In genomic region chr10:76201416-76201815, GRCm38 (mm10) we compare ENCODE assay signal across 19 mouse cellular contexts. TPM values are rescaled to one million over a fixed set of nuclear protein-coding genes. Genes with fewer than 3 reads are reported as not detected.
DNase-seq lines count a peak whose midpoint lies in the region; ATAC-seq and TF ChIP-seq lines count a peak whose summit lies in the region.
"Had no signal": no experiment of that assay in that cellular context is flagged by ENCODE, and none has a peak within 500 bp of the region (broad histone marks: within the 10 kb centered on the region; RNA-seq: fewer than 3 reads in every experiment).

No protein-coding gene starts in this region.

- peak overlapping the region; percentile 17; the same call in 1 of the 2 replicates for H3K4me3 ChIP-seq in kidney, adult 2 months (ENCODE audit: insufficient read depth, low read depth, low read length)
- no peak overlapping the region for H3K4me3 ChIP-seq in kidney, embryonic 16.5 days (ENCODE audit: low read length)
- no peak overlapping the region for H3K4me3 ChIP-seq in kidney, embryonic 14.5 days (ENCODE audit: low read length)
- H3K4me3 ChIP-seq: embryonic facial prominence, embryonic 10.5 days; embryonic facial prominence, embryonic 12.5 days; forebrain, embryonic 13.5 days had no signal

- WGBS in kidney, adult 2 months, result 46% methylated on average over 3 of the region's 3 CpGs
- WGBS in kidney, embryonic 16.5 days, result 85% methylated on average over 3 of the region's 3 CpGs
- 89% methylated on average over 3 of the region's 3 CpGs for WGBS in kidney, embryonic 14.5 days

- no peak overlapping the region for H3K4me2 ChIP-seq in kidney, embryonic 16.5 days (replicated peaks; ENCODE audit: low read depth, low read length)
- no peak overlapping the region for H3K4me2 ChIP-seq in kidney, embryonic 14.5 days (replicated peaks; ENCODE audit: low read depth, low read length)
- H3K4me2 ChIP-seq: embryonic facial prominence, embryonic 12.5 days; forebrain, embryonic 13.5 days had no signal

- TF ChIP-seq POLR2A in kidney, adult 2 months (IDR thresholded peaks at IDR 0.05; ENCODE audit: low read depth, low read length), result no peak

- no peak for TF ChIP-seq CTCF in kidney, adult 2 months (conservative IDR thresholded peaks at IDR 0.05; ENCODE audit: insufficient read depth, insufficient read length, low read depth, low read length)

- H3K36me3 ChIP-seq in kidney, adult 2 months (ENCODE audit: control insufficient read depth, insufficient read depth, low read length), result no peaks in the 10 kb centered on the region
- no peaks in the 10 kb centered on the region for H3K36me3 ChIP-seq in kidney, embryonic 16.5 days (ENCODE audit: insufficient read depth, low read length)
- H3K36me3 ChIP-seq in kidney, embryonic 14.5 days (ENCODE audit: control insufficient read depth, insufficient read depth, low read length), result no peaks in the 10 kb centered on the region
- H3K36me3 ChIP-seq: embryonic facial prominence, embryonic 12.5 days; G1E had no signal

- peak; percentile 64 for DNase-seq in kidney, adult 11 months
- DNase-seq in kidney, postnatal 10 days, result no peak
- peak; percentile 83 for DNase-seq in kidney, adult 2 months
- DNase-seq in kidney, adult 9 months, result peak; percentile 82
- peak; percentile 24 to 58 for DNase-seq in kidney, postnatal 36 days

- peaks cover 4% of the 10 kb centered on the region; the same call in 1 of the 2 replicates for H3K4me1 ChIP-seq in kidney, adult 2 months (ENCODE audit: control insufficient read depth, insufficient read depth, low read length)
- peaks cover 3% of the 10 kb centered on the region; the same call in 1 of the 2 replicates for H3K4me1 ChIP-seq in kidney, embryonic 16.5 days (ENCODE audit: insufficient read depth, low read length)
- no peaks in the 10 kb centered on the region for H3K4me1 ChIP-seq in kidney, embryonic 14.5 days (ENCODE audit: control insufficient read depth, insufficient read depth, low read length)
- H3K4me1 ChIP-seq: embryonic facial prominence, embryonic 12.5 days; forebrain, embryonic 13.5 days had no signal

- ATAC-seq in kidney, embryonic 16.5 days (ENCODE audit: low FRiP score, low TSS enrichment), result no peak
- ATAC-seq in kidney, embryonic 14.5 days (ENCODE audit: low FRiP score, low TSS enrichment), result no peak
- ATAC-seq: activated CD4-positive, CD25-positive, alpha-beta regulatory T cell, adult 4 months; CD4-positive, CD25-positive, alpha-beta regulatory T cell, adult 4 months; Patski had no signal

- H3K9ac ChIP-seq in kidney, embryonic 16.5 days (replicated peaks; ENCODE audit: low read length), result no peak overlapping the region
- no peak overlapping the region for H3K9ac ChIP-seq in kidney, embryonic 14.5 days (ENCODE audit: low read depth, low read length)
- H3K9ac ChIP-seq: embryonic facial prominence, embryonic 12.5 days; forebrain, embryonic 13.5 days had no signal

- H3K27ac ChIP-seq in kidney, adult 2 months (ENCODE audit: insufficient read depth, low read depth, low read length), result peak overlapping the region; percentile 65; the same call in 1 of the 2 replicates
- no peak overlapping the region for H3K27ac ChIP-seq in kidney, embryonic 16.5 days (ENCODE audit: low read length)
- H3K27ac ChIP-seq in kidney, embryonic 14.5 days (ENCODE audit: low read depth, low read length), result no peak overlapping the region
- H3K27ac ChIP-seq: embryonic facial prominence, embryonic 10.5 days; embryonic facial prominence, embryonic 12.5 days; forebrain, embryonic 13.5 days had no signal

- no peaks in the 10 kb centered on the region for H3K27me3 ChIP-seq in kidney, adult 2 months (replicated peaks; ENCODE audit: control insufficient read depth, insufficient read depth, low read length)
- H3K27me3 ChIP-seq in kidney, embryonic 16.5 days (ENCODE audit: insufficient read depth, low read length), result no peaks in the 10 kb centered on the region
- H3K27me3 ChIP-seq in kidney, embryonic 14.5 days (ENCODE audit: control insufficient read depth, insufficient read depth, low read length), result no peaks in the 10 kb centered on the region
- H3K27me3 ChIP-seq: CH12.LX; embryonic facial prominence, embryonic 12.5 days; forebrain, embryonic 13.5 days; Patski had no signal

- no peaks in the 10 kb centered on the region for H3K9me3 ChIP-seq in kidney, embryonic 16.5 days (ENCODE audit: low read length)
- no peaks in the 10 kb centered on the region for H3K9me3 ChIP-seq in kidney, embryonic 14.5 days (ENCODE audit: control insufficient read depth, low read length)
- H3K9me3 ChIP-seq: embryonic facial prominence, embryonic 10.5 days; embryonic facial prominence, embryonic 12.5 days; forebrain, embryonic 13.5 days; G1E had no signal

RNA-seq across cellular contexts. Expression of gene Prmt2, which starts 36.2 kb away (rescaled TPM):
- 28.7 and 30.0 TPM in 2 replicates for polyA plus RNA-seq in kidney, adult 2 months (2012; rRNA removed)
- 63.1 and 69.9 TPM in 2 replicates for polyA plus RNA-seq in kidney, embryonic 16.5 days (2015; fragmentation: Nextera tagmentation; extraction: Ambion mirVana)
- polyA plus RNA-seq in kidney, embryonic 14.5 days (2014; fragmentation: Nextera tagmentation; extraction: Ambion mirVana), result 39.4 and 57.6 TPM in 2 replicates

RNA-seq across cellular contexts. Expression of gene S100b, which starts 52.2 kb away (rescaled TPM):
- 1.1 and 1.5 TPM in 2 replicates for polyA plus RNA-seq in kidney, adult 2 months (2012; rRNA removed)
- polyA plus RNA-seq in kidney, embryonic 16.5 days (2015; fragmentation: Nextera tagmentation; extraction: Ambion mirVana), result 0.45 and 0.54 TPM in 2 replicates
- polyA plus RNA-seq in kidney, embryonic 14.5 days (2014; fragmentation: Nextera tagmentation; extraction: Ambion mirVana), result 0.32 and 0.56 TPM in 2 replicates
- polyA plus RNA-seq: activated CD4-positive, CD25-positive, alpha-beta regulatory T cell, adult 4 months; CD4-positive, CD25-positive, alpha-beta regulatory T cell, adult 4 months; embryonic facial prominence, embryonic 10.5 days; forebrain, embryonic 13.5 days; G1E had no signal

RNA-seq across cellular contexts. Expression of gene Slc5a4a, which starts 54.2 kb away (rescaled TPM):
- not detected in 2 replicates for polyA plus RNA-seq in kidney, adult 2 months (2012; rRNA removed)
- not detected in 2 replicates for polyA plus RNA-seq in kidney, embryonic 16.5 days (2015; fragmentation: Nextera tagmentation; extraction: Ambion mirVana)
- polyA plus RNA-seq in kidney, embryonic 14.5 days (2014; fragmentation: Nextera tagmentation; extraction: Ambion mirVana), result not detected in 2 replicates
- polyA plus RNA-seq: activated CD4-positive, CD25-positive, alpha-beta regulatory T cell, adult 4 months; CD4-positive, CD25-positive, alpha-beta regulatory T cell, adult 4 months; cerebellum, adult 2 months; cortical plate, adult 2 months; embryonic facial prominence, embryonic 10.5 days; embryonic facial prominence, embryonic 12.5 days; embryonic facial prominence, embryonic 14.5 days; forebrain, embryonic 11.5 days; G1E; Patski had no signal
